Mouse (Mus musculus): ENCODE data around the gene Clcn7. TPM values are rescaled to one million over a fixed set of nuclear protein-coding genes. Genes with fewer than 3 reads are reported as not detected.

The Clcn7 gene
- polyA plus RNA-seq, 1 experiment from 2014 or later = 9.9 TPM

DNA sequence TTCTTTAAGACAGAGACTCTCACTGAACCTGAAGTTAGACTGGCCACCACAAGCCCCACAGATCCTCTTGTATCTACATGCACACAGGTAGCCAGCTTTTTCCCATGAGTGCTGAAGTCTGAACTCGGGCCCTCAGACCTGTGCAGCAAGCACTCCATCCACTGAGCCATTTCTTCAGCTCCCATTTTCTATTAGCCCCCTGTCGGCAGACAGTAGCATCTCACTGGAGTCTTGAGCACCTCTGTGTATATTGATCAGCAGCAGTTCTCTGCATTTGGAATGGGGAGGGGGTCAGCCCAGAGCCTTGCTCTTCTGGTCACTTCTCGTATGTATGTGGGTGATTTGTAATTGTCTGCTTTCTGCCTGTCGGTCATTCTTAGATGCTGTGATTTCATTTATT, 6.8 kb downstream of the Clcn7 start:
- ATAC-seq (ENCODE audit: low read depth) = no peak
- Histone ChIP-seq H3K9me3 (replicated peaks; ENCODE audit: control insufficient read depth, low read length) (no peaks in the 10 kb centered on the region), H3K9ac (ENCODE audit: low read depth, low read length) (no peak overlapping the region), H3K27ac (ENCODE audit: low read length) (no peak overlapping the region), H3K36me3 (ENCODE audit: control insufficient read depth, insufficient read depth) (no peaks in the 10 kb centered on the region), H3K4me3 (ENCODE audit: low read depth, low read length) (no peak overlapping the region), H3K27me3 (ENCODE audit: control insufficient read depth, insufficient read depth, low read depth, low read length) (no peaks in the 10 kb centered on the region), H3K4me2 (ENCODE audit: low read depth, low read length) (no peak overlapping the region), H3K4me1 (ENCODE audit: control insufficient read depth, low read depth, low read length) (no peaks in the 10 kb centered on the region; the same call in 1 of the 2 replicates)
- WGBS (ENCODE audit: insufficient replicate concordance) = 59% methylated on average over 4 of the region's 4 CpGs

DNA sequence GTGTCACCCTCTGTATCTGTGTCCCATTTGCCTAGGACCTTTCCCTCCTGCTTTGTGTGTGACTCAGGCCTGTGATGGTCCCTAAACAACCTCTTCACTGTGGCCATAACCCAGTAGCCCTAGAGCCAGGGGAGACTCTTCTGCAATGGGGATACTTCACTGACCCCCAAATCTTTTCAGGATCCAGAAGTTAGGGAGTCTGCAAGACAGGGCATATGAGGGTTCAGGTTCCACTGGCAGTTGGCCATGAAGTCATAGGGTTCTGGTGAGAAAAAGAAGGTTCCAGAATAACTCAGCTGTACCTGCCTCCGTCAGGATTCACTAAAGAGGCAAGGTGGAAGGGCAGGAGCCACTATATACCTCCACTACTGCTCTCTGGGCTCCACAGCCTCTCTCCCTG, 29.0 kb downstream of the Clcn7 start, which contains the start of gene Ccdc154:
TSS of gene Ccdc154 (plus strand) at position 301 of the 400 bp plus-strand sequence.
- ATAC-seq (ENCODE audit: low read depth) = no peak
- no peak within 1 kb of the TSS for H3K9ac ChIP-seq (ENCODE audit: low read depth, low read length)
- H3K27ac ChIP-seq (ENCODE audit: low read length) = no peak within 1 kb of the TSS
- no peaks in the 10 kb centered on the region for H3K9me3 ChIP-seq (replicated peaks; ENCODE audit: control insufficient read depth, low read length)
- H3K27me3 ChIP-seq (ENCODE audit: control insufficient read depth, insufficient read depth, low read depth, low read length) = no peaks in the 10 kb centered on the region
- H3K4me1 ChIP-seq (ENCODE audit: control insufficient read depth, low read depth, low read length) = no peaks in the 10 kb centered on the region
- H3K4me3 ChIP-seq (ENCODE audit: low read depth, low read length) = no peak within 1 kb of the TSS
- no peak within 1 kb of the TSS for H3K4me2 ChIP-seq (ENCODE audit: low read depth, low read length)
- 88% methylated on average over 1 of the region's 1 CpGs for WGBS (ENCODE audit: insufficient replicate concordance)
- peaks cover 19% of the 10 kb centered on the region for H3K36me3 ChIP-seq (ENCODE audit: control insufficient read depth, insufficient read depth)

DNA sequence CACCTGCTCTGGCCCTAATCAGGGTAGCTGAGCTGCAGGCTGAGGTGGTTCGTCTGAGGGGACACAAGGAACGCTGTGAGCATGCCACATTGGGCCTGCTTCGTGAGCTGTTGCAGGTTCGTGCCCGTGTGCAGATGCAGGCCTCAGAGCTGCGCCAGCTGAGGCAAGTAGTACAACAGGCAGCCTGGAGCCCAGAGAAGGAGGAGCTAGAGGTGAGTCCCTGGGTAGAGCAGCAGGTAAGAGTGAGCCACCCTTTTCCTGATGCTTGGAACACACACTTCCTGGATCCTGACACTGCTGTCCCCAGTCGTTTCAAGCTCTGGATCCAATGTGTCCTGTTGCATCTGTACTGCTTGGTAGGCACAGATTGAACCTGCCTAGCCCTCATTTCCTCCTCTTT, 30.2 kb downstream of the Clcn7 start:
- Histone ChIP-seq H3K4me2 (ENCODE audit: low read depth, low read length) (no peak overlapping the region), H3K9ac (ENCODE audit: low read depth, low read length) (no peak overlapping the region), H3K9me3 (replicated peaks; ENCODE audit: control insufficient read depth, low read length) (no peaks in the 10 kb centered on the region), H3K27ac (ENCODE audit: low read length) (no peak overlapping the region), H3K4me1 (ENCODE audit: control insufficient read depth, low read depth, low read length) (no peaks in the 10 kb centered on the region), H3K36me3 (ENCODE audit: control insufficient read depth, insufficient read depth) (peaks cover 16% of the 10 kb centered on the region), H3K4me3 (ENCODE audit: low read depth, low read length) (no peak overlapping the region), H3K27me3 (ENCODE audit: control insufficient read depth, insufficient read depth, low read depth, low read length) (no peaks in the 10 kb centered on the region)
- ATAC-seq (ENCODE audit: low read depth) = no peak
- 70% methylated on average over 7 of the region's 7 CpGs for WGBS (ENCODE audit: insufficient replicate concordance)

DNA sequence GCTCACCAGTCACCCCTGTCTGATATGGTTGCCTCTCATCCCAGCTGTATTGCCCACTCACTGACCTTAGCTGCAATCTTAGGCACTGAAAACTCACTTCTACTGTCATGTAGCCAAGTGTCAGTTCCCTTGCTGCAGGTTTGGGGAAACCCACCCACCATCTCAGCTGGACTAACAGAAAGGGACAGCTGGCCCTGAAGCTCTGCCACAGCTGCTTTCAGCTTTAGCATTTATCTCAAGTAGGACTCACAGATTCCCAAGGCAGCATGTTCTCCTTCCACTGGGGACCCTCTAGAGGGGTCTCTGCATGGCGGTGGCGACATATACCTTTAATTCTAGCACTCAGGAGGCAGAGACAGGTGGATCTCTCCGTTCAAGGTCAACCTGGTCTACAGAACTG, 31.6 kb downstream of the Clcn7 start:
- no peaks in the 10 kb centered on the region for H3K9me3 ChIP-seq (replicated peaks; ENCODE audit: control insufficient read depth, low read length)
- ATAC-seq (ENCODE audit: low read depth) = no peak
- no peak overlapping the region for H3K27ac ChIP-seq (ENCODE audit: low read length)
- no peaks in the 10 kb centered on the region for H3K4me1 ChIP-seq (ENCODE audit: control insufficient read depth, low read depth, low read length)
- H3K4me3 ChIP-seq (ENCODE audit: low read depth, low read length) = no peak overlapping the region
- H3K9ac ChIP-seq (ENCODE audit: low read depth, low read length) = no peak overlapping the region
- peaks cover 13% of the 10 kb centered on the region for H3K36me3 ChIP-seq (ENCODE audit: control insufficient read depth, insufficient read depth)
- no peaks in the 10 kb centered on the region for H3K27me3 ChIP-seq (ENCODE audit: control insufficient read depth, insufficient read depth, low read depth, low read length)
- H3K4me2 ChIP-seq (ENCODE audit: low read depth, low read length) = no peak overlapping the region
- WGBS (ENCODE audit: insufficient replicate concordance) = 72% methylated on average over 3 of the region's 3 CpGs

DNA sequence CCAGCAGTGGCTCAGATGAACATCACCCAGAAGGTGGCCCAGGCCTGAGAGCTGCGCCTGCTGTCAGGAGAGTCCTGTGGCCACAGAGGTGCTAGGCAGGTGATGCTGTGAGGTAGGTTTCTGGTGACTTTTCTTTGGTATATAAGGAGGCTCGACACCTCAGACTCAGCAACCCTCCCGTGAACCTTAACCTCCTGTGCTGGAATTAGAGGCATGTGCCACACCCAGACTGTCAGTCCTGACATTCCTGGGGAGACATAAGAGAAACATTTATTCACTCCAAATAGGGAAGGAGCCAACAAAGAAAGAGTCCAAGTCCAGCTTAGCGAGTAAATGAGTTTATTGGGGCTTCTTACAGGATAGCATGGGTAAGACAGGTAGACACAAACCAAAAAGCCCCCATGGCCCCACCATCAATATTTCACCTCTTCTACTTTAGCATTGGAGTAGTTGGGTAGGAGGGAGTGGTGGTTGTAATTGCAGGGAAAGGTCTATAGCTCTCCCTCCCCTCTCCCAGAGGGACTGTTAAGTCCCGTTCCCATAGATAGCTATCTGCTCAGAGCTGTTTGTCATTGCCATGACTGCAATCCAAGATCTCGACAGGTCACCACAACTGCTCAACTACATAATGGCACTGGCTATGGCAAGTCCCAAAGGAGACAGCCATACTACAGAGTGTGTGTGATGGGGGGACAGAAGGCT, 32.9 kb downstream of the Clcn7 start:
- no peak for ATAC-seq (ENCODE audit: low read depth)
- H3K4me3 ChIP-seq (ENCODE audit: low read depth, low read length) = no peak overlapping the region
- no peaks in the 10 kb centered on the region for H3K9me3 ChIP-seq (replicated peaks; ENCODE audit: control insufficient read depth, low read length)
- H3K27me3 ChIP-seq (ENCODE audit: control insufficient read depth, insufficient read depth, low read depth, low read length) = no peaks in the 10 kb centered on the region
- H3K36me3 ChIP-seq (ENCODE audit: control insufficient read depth, insufficient read depth) = peaks cover 2% of the 10 kb centered on the region; the same call in 1 of the 2 replicates
- no peak overlapping the region for H3K9ac ChIP-seq (ENCODE audit: low read depth, low read length)
- WGBS (ENCODE audit: insufficient replicate concordance) = 51% methylated on average over 6 of the region's 6 CpGs
- H3K27ac ChIP-seq (ENCODE audit: low read length) = no peak overlapping the region
- no peaks in the 10 kb centered on the region for H3K4me1 ChIP-seq (ENCODE audit: control insufficient read depth, low read depth, low read length)
- no peak overlapping the region for H3K4me2 ChIP-seq (ENCODE audit: low read depth, low read length)

DNA sequence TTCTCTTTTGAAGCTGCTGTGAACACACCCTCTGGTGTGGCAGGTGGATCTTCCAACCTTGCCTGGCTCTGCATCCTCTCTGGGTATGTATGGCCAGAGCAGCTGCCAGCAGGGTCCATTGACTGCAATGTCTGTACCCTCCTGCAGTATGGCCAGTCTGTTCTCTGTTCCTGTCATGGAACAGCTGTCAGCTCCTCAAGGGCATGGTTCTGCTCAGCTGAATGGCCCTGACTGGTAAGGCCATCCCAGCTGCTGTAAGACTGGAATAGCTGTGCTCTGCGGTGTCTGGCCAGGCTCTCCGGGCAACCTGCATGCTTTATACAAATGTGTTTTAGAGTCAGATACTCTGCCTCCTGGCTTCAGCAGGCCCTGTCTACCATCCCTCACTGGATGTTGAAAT, 36.5 kb downstream of the Clcn7 start:
- H3K9me3 ChIP-seq (replicated peaks; ENCODE audit: control insufficient read depth, low read length) = no peaks in the 10 kb centered on the region
- no peak overlapping the region for H3K9ac ChIP-seq (ENCODE audit: low read depth, low read length)
- 81% methylated on average over 2 of the region's 2 CpGs for WGBS (ENCODE audit: insufficient replicate concordance)
- H3K4me1 ChIP-seq (ENCODE audit: control insufficient read depth, low read depth, low read length) = no peaks in the 10 kb centered on the region
- no peak overlapping the region for H3K27ac ChIP-seq (ENCODE audit: low read length)
- H3K36me3 ChIP-seq (ENCODE audit: control insufficient read depth, insufficient read depth) = no peaks in the 10 kb centered on the region
- H3K4me3 ChIP-seq (ENCODE audit: low read depth, low read length) = no peak overlapping the region
- no peak for ATAC-seq (ENCODE audit: low read depth)
- H3K4me2 ChIP-seq (ENCODE audit: low read depth, low read length) = no peak overlapping the region
- H3K27me3 ChIP-seq (ENCODE audit: control insufficient read depth, insufficient read depth, low read depth, low read length) = no peaks in the 10 kb centered on the region

DNA sequence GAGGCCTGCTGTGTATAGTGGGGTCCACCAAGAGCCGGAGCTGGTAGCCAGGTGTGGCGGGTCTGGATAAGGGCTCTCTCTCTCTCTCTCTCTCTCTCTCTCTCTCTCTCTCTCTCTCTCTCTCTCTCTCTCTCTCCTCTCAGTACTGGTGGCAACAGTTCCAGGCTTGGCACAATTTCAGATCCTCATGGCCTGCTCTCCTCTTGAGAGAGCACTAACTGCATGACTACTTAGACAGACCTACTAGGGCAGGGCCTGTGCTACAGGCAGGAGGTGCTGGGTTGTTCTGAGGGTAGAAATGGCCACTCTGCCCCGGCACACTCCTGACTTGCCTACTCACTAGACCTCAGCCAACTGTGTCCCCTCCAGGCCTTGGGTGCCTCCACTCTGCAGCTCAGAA, 39.4 kb downstream of the Clcn7 start:
- Histone ChIP-seq H3K4me1 (ENCODE audit: control insufficient read depth, low read depth, low read length) (peaks cover 9% of the 10 kb centered on the region), H3K27me3 (ENCODE audit: control insufficient read depth, insufficient read depth, low read depth, low read length) (peaks cover 2% of the 10 kb centered on the region), H3K9me3 (replicated peaks; ENCODE audit: control insufficient read depth, low read length) (no peaks in the 10 kb centered on the region), H3K4me3 (ENCODE audit: low read depth, low read length) (no peak overlapping the region), H3K27ac (ENCODE audit: low read length) (no peak overlapping the region), H3K4me2 (ENCODE audit: low read depth, low read length) (no peak overlapping the region), H3K36me3 (ENCODE audit: control insufficient read depth, insufficient read depth) (no peaks in the 10 kb centered on the region), H3K9ac (ENCODE audit: low read depth, low read length) (no peak overlapping the region)
- ATAC-seq (ENCODE audit: low read depth) = no peak
- 55% methylated on average over 3 of the region's 3 CpGs for WGBS (ENCODE audit: insufficient replicate concordance)

DNA sequence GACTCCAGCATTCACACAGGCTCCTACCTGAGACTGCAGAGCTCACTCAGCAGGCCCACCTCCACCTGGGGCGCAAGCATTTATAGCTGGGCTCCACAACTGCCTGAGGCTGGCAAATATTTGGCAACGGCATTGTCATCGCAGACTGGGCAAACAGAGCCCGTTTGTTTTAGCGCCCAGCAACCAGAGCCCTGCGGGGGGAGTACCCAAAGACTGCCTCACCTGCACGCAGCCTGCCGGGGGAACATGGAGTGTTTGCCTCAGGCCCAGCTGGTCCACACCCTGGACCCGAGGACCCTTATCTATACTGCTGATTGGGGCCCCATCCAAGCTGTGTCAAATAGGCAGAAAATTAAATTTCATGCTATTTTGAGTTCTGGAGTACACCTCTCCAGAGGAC, 42.2 kb downstream of the Clcn7 start, which contains the start of gene Gm38655:
TSS of gene Gm38655 (minus strand) at position 61 of the 400 bp plus-strand sequence.
- ATAC-seq (ENCODE audit: low read depth) = no peak
- 43% methylated on average over 9 of the region's 9 CpGs for WGBS (ENCODE audit: insufficient replicate concordance)

DNA sequence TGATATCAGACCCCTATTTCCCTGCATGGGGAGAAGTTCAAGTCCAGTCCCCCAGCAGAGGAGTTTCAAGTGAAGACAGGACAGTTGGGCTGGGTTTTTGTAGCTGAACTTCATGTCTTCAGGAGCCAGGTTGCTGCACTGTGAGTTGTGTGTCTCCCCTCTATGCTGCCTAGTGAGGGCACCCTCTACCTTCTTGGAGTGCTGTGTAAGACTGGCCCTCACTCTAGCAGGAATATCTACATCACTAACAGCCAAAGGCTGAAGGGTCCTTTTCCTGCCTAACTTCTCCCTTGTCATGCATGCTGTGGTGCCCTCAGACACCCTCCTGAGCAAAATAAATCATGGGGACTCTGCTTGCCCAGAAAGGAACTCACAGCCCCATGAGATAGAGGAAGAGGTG, 50.0 kb downstream of the Clcn7 start:
- Histone ChIP-seq H3K27me3 (ENCODE audit: control insufficient read depth, insufficient read depth, low read depth, low read length) (no peaks in the 10 kb centered on the region; the same call in 1 of the 2 replicates), H3K27ac (ENCODE audit: low read length) (no peak overlapping the region), H3K9me3 (replicated peaks; ENCODE audit: control insufficient read depth, low read length) (no peaks in the 10 kb centered on the region), H3K4me2 (ENCODE audit: low read depth, low read length) (peak overlapping the region; percentile 98; the same call in 1 of the 2 replicates), H3K9ac (ENCODE audit: low read depth, low read length) (no peak overlapping the region), H3K4me1 (ENCODE audit: control insufficient read depth, low read depth, low read length) (peaks cover 32% of the 10 kb centered on the region), H3K4me3 (ENCODE audit: low read depth, low read length) (no peak overlapping the region; the same call in 1 of the 2 replicates), H3K36me3 (ENCODE audit: control insufficient read depth, insufficient read depth) (no peaks in the 10 kb centered on the region)
- ATAC-seq (ENCODE audit: low read depth) = no peak

More for the DNA sequence above, 42.2 kb downstream of the Clcn7 start, which contains the start of gene Gm38655:
- H3K9ac ChIP-seq (ENCODE audit: low read depth, low read length) = no peak within 1 kb of the TSS
- H3K9me3 ChIP-seq (replicated peaks; ENCODE audit: control insufficient read depth, low read length) = no peaks in the 10 kb centered on the region
- H3K27ac ChIP-seq (ENCODE audit: low read length) = no peak within 1 kb of the TSS
- peaks cover 5% of the 10 kb centered on the region for H3K27me3 ChIP-seq (ENCODE audit: control insufficient read depth, insufficient read depth, low read depth, low read length)
- H3K36me3 ChIP-seq (ENCODE audit: control insufficient read depth, insufficient read depth) = no peaks in the 10 kb centered on the region
- H3K4me3 ChIP-seq (ENCODE audit: low read depth, low read length) = no peak within 1 kb of the TSS
- H3K4me1 ChIP-seq (ENCODE audit: control insufficient read depth, low read depth, low read length) = peaks cover 9% of the 10 kb centered on the region
- H3K4me2 ChIP-seq (ENCODE audit: low read depth, low read length) = no peak within 1 kb of the TSS

Measured in liver, embryonic 16.5 days (tissue).